Mouse (Mus musculus): ENCODE measurements around the gene Stmn3. TPM values are rescaled to one million over a fixed set of nuclear protein-coding genes. Genes with fewer than 3 reads are reported as not detected.

Gene Stmn3
- polyA plus RNA-seq (2014; fragmentation: Nextera tagmentation; extraction: Ambion mirVana): 1,468 and 1,594 TPM in 2 replicates

GRCm38 (mm10) chr2:181314080-181314810 is at the start of gene Stmn3:
Gene Stmn3 (minus strand): TSS chr2:181314500.
- peak; percentile 89 for ATAC-seq (ENCODE audit: low FRiP score)

GRCm38 (mm10) chr2:181363946-181364345 is 49.6 kb upstream of the Stmn3 start:
- peak overlapping the region; percentile 94 for H3K4me2 ChIP-seq (replicated peaks)
- peak overlapping the region; percentile 94 for H3K9ac ChIP-seq
- 79% methylated on average over 3 of the region's 3 CpGs for WGBS
- no peak for ATAC-seq (ENCODE audit: low FRiP score)
- no peaks in the 10 kb centered on the region for H3K27me3 ChIP-seq (ENCODE audit: control insufficient read depth, insufficient read depth, low read length)
- H3K9me3 ChIP-seq (ENCODE audit: control insufficient read depth, low read length): no peaks in the 10 kb centered on the region
- no peak for DNase-seq (ENCODE audit: low spot score)
- peak overlapping the region; percentile 90 for H3K4me3 ChIP-seq (replicated peaks; ENCODE audit: low read length)
- no peak overlapping the region for H3K27ac ChIP-seq
- H3K36me3 ChIP-seq (replicated peaks; ENCODE audit: control insufficient read depth, insufficient read depth): peaks cover 42% of the 10 kb centered on the region
- peaks cover 35% of the 10 kb centered on the region for H3K4me1 ChIP-seq (replicated peaks; ENCODE audit: control insufficient read depth, insufficient read depth, low read length)

More at GRCm38 (mm10) chr2:181314080-181314810, at the start of gene Stmn3:
- H3K27me3 ChIP-seq (ENCODE audit: control insufficient read depth, insufficient read depth, low read length): no peaks in the 10 kb centered on the region; the same call in 1 of the 2 replicates
- peak within 1 kb of the TSS; percentile 89 for H3K9ac ChIP-seq
- peak within 1 kb of the TSS; percentile 91 for H3K4me2 ChIP-seq (replicated peaks)
- peak; percentile 76 for DNase-seq (ENCODE audit: low spot score)
- H3K36me3 ChIP-seq (replicated peaks; ENCODE audit: control insufficient read depth, insufficient read depth): no peaks in the 10 kb centered on the region; the same call in 1 of the 2 replicates
- no peaks in the 10 kb centered on the region for H3K9me3 ChIP-seq (ENCODE audit: control insufficient read depth, low read length)
- 3% methylated on average over 20 of the region's 23 CpGs for WGBS
- H3K4me1 ChIP-seq (replicated peaks; ENCODE audit: control insufficient read depth, insufficient read depth, low read length): peaks cover 22% of the 10 kb centered on the region
- H3K4me3 ChIP-seq (replicated peaks; ENCODE audit: low read length): peak within 1 kb of the TSS; percentile 74
- peak within 1 kb of the TSS; percentile 93 for H3K27ac ChIP-seq

GRCm38 (mm10) chr2:181356780-181357179 is 42.5 kb upstream of the Stmn3 start:
- H3K27ac ChIP-seq: no peak overlapping the region
- H3K36me3 ChIP-seq (replicated peaks; ENCODE audit: control insufficient read depth, insufficient read depth): peaks cover 94% of the 10 kb centered on the region
- no peak overlapping the region for H3K9ac ChIP-seq
- H3K27me3 ChIP-seq (ENCODE audit: control insufficient read depth, insufficient read depth, low read length): no peaks in the 10 kb centered on the region
- no peak overlapping the region for H3K4me2 ChIP-seq (replicated peaks)
- no peaks in the 10 kb centered on the region for H3K4me1 ChIP-seq (replicated peaks; ENCODE audit: control insufficient read depth, insufficient read depth, low read length)
- H3K4me3 ChIP-seq (replicated peaks; ENCODE audit: low read length): no peak overlapping the region
- DNase-seq (ENCODE audit: low spot score): no peak
- no peak for ATAC-seq (ENCODE audit: low FRiP score)
- no peaks in the 10 kb centered on the region for H3K9me3 ChIP-seq (ENCODE audit: control insufficient read depth, low read length)
- WGBS: 82% methylated on average over 3 of the region's 3 CpGs

- Histone ChIP-seq H3K27ac (no peak overlapping the region), H3K27me3 (ENCODE audit: control insufficient read depth, insufficient read depth, low read length) (no peaks in the 10 kb centered on the region), H3K9ac (no peak overlapping the region), H3K4me1 (replicated peaks; ENCODE audit: control insufficient read depth, insufficient read depth, low read length) (no peaks in the 10 kb centered on the region), H3K9me3 (ENCODE audit: control insufficient read depth, low read length) (no peaks in the 10 kb centered on the region), H3K36me3 (replicated peaks; ENCODE audit: control insufficient read depth, insufficient read depth) (peaks cover 82% of the 10 kb centered on the region), H3K4me2 (replicated peaks) (no peak overlapping the region), H3K4me3 (replicated peaks; ENCODE audit: low read length) (no peak overlapping the region)
- DNase-seq (ENCODE audit: low spot score) (no peak), ATAC-seq (ENCODE audit: low FRiP score) (no peak)
- 95% methylated on average over 6 of the region's 6 CpGs for WGBS
Measured at GRCm38 (mm10) chr2:181342766-181343165, 28.5 kb upstream of the Stmn3 start.

GRCm38 (mm10) chr2:181340426-181340825 is 26.1 kb upstream of the Stmn3 start:
- ATAC-seq (ENCODE audit: low FRiP score): no peak
- Histone ChIP-seq H3K27ac (no peak overlapping the region), H3K9me3 (ENCODE audit: control insufficient read depth, low read length) (no peaks in the 10 kb centered on the region), H3K9ac (no peak overlapping the region), H3K4me3 (replicated peaks; ENCODE audit: low read length) (no peak overlapping the region), H3K4me2 (replicated peaks) (no peak overlapping the region), H3K27me3 (ENCODE audit: control insufficient read depth, insufficient read depth, low read length) (no peaks in the 10 kb centered on the region), H3K36me3 (replicated peaks; ENCODE audit: control insufficient read depth, insufficient read depth) (peaks cover 84% of the 10 kb centered on the region), H3K4me1 (replicated peaks; ENCODE audit: control insufficient read depth, insufficient read depth, low read length) (no peaks in the 10 kb centered on the region)
- no peak for DNase-seq (ENCODE audit: low spot score)
- 82% methylated on average over 4 of the region's 4 CpGs for WGBS

- no peak overlapping the region for H3K9ac ChIP-seq
- H3K27me3 ChIP-seq (ENCODE audit: control insufficient read depth, insufficient read depth, low read length): no peaks in the 10 kb centered on the region
- H3K4me3 ChIP-seq (replicated peaks; ENCODE audit: low read length): no peak overlapping the region
- H3K27ac ChIP-seq: no peak overlapping the region
- DNase-seq (ENCODE audit: low spot score) (peak; percentile 77), ATAC-seq (ENCODE audit: low FRiP score) (no peak)
- H3K4me2 ChIP-seq (replicated peaks): no peak overlapping the region
- no peaks in the 10 kb centered on the region for H3K4me1 ChIP-seq (replicated peaks; ENCODE audit: control insufficient read depth, insufficient read depth, low read length)
- 58% methylated on average over 3 of the region's 3 CpGs for WGBS
- no peaks in the 10 kb centered on the region for H3K9me3 ChIP-seq (ENCODE audit: control insufficient read depth, low read length)
- peaks cover 86% of the 10 kb centered on the region for H3K36me3 ChIP-seq (replicated peaks; ENCODE audit: control insufficient read depth, insufficient read depth)
Measured at GRCm38 (mm10) chr2:181334023-181334422, 19.7 kb upstream of the Stmn3 start.

GRCm38 (mm10) chr2:181332542-181332941 is 18.2 kb upstream of the Stmn3 start:
- DNase-seq (ENCODE audit: low spot score) (no peak), ATAC-seq (ENCODE audit: low FRiP score) (no peak)
- peaks cover 82% of the 10 kb centered on the region for H3K36me3 ChIP-seq (replicated peaks; ENCODE audit: control insufficient read depth, insufficient read depth)
- no peak overlapping the region for H3K4me2 ChIP-seq (replicated peaks)
- no peak overlapping the region for H3K9ac ChIP-seq
- H3K27me3 ChIP-seq (ENCODE audit: control insufficient read depth, insufficient read depth, low read length): no peaks in the 10 kb centered on the region
- no peaks in the 10 kb centered on the region for H3K9me3 ChIP-seq (ENCODE audit: control insufficient read depth, low read length)
- H3K4me3 ChIP-seq (replicated peaks; ENCODE audit: low read length): no peak overlapping the region
- H3K27ac ChIP-seq: no peak overlapping the region
- no peaks in the 10 kb centered on the region for H3K4me1 ChIP-seq (replicated peaks; ENCODE audit: control insufficient read depth, insufficient read depth, low read length)

- no peak overlapping the region for H3K4me3 ChIP-seq (replicated peaks; ENCODE audit: low read length)
- 97% methylated on average over 2 of the region's 2 CpGs for WGBS
- no peaks in the 10 kb centered on the region for H3K9me3 ChIP-seq (ENCODE audit: control insufficient read depth, low read length)
- no peaks in the 10 kb centered on the region for H3K27me3 ChIP-seq (ENCODE audit: control insufficient read depth, insufficient read depth, low read length)
- H3K4me2 ChIP-seq (replicated peaks): no peak overlapping the region
- H3K9ac ChIP-seq: no peak overlapping the region
- H3K36me3 ChIP-seq (replicated peaks; ENCODE audit: control insufficient read depth, insufficient read depth): peaks cover 82% of the 10 kb centered on the region
- no peak for DNase-seq (ENCODE audit: low spot score)
- ATAC-seq (ENCODE audit: low FRiP score): no peak
- H3K4me1 ChIP-seq (replicated peaks; ENCODE audit: control insufficient read depth, insufficient read depth, low read length): no peaks in the 10 kb centered on the region
- no peak overlapping the region for H3K27ac ChIP-seq
Measured at GRCm38 (mm10) chr2:181326098-181326497, 11.8 kb upstream of the Stmn3 start.

GRCm38 (mm10) chr2:181322136-181322535 is 7.8 kb upstream of the Stmn3 start:
- ATAC-seq (ENCODE audit: low FRiP score) (no peak), DNase-seq (ENCODE audit: low spot score) (no peak)
- Histone ChIP-seq H3K36me3 (replicated peaks; ENCODE audit: control insufficient read depth, insufficient read depth) (peaks cover 50% of the 10 kb centered on the region), H3K4me2 (replicated peaks) (no peak overlapping the region), H3K4me1 (replicated peaks; ENCODE audit: control insufficient read depth, insufficient read depth, low read length) (peaks cover 9% of the 10 kb centered on the region), H3K27ac (no peak overlapping the region), H3K27me3 (ENCODE audit: control insufficient read depth, insufficient read depth, low read length) (no peaks in the 10 kb centered on the region), H3K9me3 (ENCODE audit: control insufficient read depth, low read length) (no peaks in the 10 kb centered on the region), H3K4me3 (replicated peaks; ENCODE audit: low read length) (no peak overlapping the region), H3K9ac (no peak overlapping the region)
- WGBS: 71% methylated on average over 5 of the region's 5 CpGs

All from hindbrain, embryonic 14.5 days (tissue).